Mouse (Mus musculus): ENCODE measurements around the gene Glrp1. TPM values are rescaled to one million over a fixed set of nuclear protein-coding genes. Genes with fewer than 3 reads are reported as not detected.
A peak's percentile ranks its signal among the peaks of the same experiment; 100 is the strongest.

Glrp1 gene
- polyA plus RNA-seq, 1 experiment: 0.08 TPM

DNA sequence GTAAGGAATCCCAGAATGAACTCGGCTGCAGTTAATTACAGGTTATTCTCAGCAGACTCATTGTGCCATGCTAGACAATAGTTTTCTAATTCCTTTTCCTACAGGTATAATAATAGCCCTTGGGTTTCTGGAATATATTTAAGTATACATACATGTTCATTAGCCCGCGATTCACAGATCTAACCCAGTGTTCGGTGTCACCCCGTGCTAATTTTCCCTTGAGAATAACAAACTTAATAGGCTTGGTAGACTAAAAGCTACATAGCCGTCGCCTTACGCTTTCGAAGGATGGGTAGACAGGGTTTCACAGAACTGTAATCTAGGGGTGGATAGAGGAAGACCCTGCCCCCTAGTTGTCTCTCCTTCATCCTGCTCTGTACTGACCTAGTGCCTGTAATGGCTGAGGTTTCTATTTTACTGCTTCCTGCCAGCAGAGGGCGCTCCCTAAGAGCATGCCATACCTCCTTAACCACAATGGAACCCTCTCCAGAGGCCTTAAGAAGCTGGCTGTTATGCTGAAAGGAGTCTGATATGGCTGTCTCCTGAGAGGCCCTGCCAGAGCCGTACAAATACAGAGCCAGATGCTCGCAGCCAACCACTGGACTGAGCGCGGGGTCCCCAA, 53.3 kb downstream of the Glrp1 start:
- Histone ChIP-seq H3K27ac (ENCODE audit: insufficient read depth, low read length) (no peak overlapping the region), H3K4me1 (ENCODE audit: control insufficient read depth, insufficient read depth, low read length) (no peaks in the 10 kb centered on the region), H3K4me3 (ENCODE audit: insufficient read depth, low read length) (no peak overlapping the region)
- TF ChIP-seq POLR2A (IDR thresholded peaks at IDR 0.05; ENCODE audit: extremely low read depth, insufficient read depth, low read length) (no peak), CTCF (IDR thresholded peaks at IDR 0.05; ENCODE audit: extremely low read depth, insufficient read depth, low read length) (peak; percentile 73)

DNA sequence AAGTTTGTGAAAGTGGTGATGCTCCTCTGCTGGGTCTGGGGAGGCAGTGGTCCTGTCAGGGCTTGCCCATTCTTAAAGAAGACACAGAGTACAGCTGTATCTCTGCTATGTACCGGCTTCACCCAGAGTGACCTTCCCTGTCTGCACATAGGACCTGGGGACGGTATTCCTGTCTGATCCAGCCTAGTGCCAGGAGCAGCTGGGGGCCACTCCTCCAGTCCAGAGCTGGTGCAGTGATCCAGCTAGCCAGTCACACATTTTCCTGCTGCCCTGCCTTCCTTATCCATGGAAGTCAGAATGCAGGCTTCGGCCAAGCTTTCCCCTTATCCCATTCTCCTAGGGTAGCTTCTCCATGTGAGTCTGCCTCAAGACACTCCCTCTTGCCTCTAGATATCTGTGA, 54.1 kb downstream of the Glrp1 start:
- Histone ChIP-seq H3K4me1 (ENCODE audit: control insufficient read depth, insufficient read depth, low read length) (no peaks in the 10 kb centered on the region), H3K4me3 (ENCODE audit: insufficient read depth, low read length) (no peak overlapping the region), H3K27ac (ENCODE audit: insufficient read depth, low read length) (no peak overlapping the region)
- no peak for TF ChIP-seq POLR2A (IDR thresholded peaks at IDR 0.05; ENCODE audit: extremely low read depth, insufficient read depth, low read length)
- TF ChIP-seq CTCF (IDR thresholded peaks at IDR 0.05; ENCODE audit: extremely low read depth, insufficient read depth, low read length): no peak

DNA sequence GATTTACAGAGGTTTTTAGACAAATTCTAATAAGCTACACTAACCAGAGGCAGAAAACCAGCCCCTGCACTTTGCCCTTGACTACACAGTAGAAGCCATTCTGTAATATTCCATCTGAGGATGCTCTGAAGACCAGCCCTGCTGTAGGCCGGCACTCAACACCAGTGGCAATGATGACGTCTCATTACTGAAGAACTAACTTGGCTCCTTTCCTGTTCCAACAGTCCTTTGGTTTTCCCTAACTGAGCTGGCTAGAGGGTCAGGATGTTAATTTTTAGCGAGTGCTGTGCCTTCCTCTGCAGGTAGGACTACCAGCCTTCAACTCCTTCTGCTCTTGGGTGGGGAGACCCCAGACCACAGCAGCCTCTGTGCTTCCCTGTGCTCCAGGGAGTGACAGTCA, 55.2 kb downstream of the Glrp1 start:
- H3K4me3 ChIP-seq (ENCODE audit: insufficient read depth, low read length): no peak overlapping the region
- TF ChIP-seq CTCF (IDR thresholded peaks at IDR 0.05; ENCODE audit: extremely low read depth, insufficient read depth, low read length) (no peak), POLR2A (IDR thresholded peaks at IDR 0.05; ENCODE audit: extremely low read depth, insufficient read depth, low read length) (no peak)
- H3K4me1 ChIP-seq (ENCODE audit: control insufficient read depth, insufficient read depth, low read length): no peaks in the 10 kb centered on the region
- H3K27ac ChIP-seq (ENCODE audit: insufficient read depth, low read length): no peak overlapping the region

- TF ChIP-seq POLR2A (IDR thresholded peaks at IDR 0.05; ENCODE audit: extremely low read depth, insufficient read depth, low read length) (no peak), CTCF (IDR thresholded peaks at IDR 0.05; ENCODE audit: extremely low read depth, insufficient read depth, low read length) (no peak)
- Histone ChIP-seq H3K27ac (ENCODE audit: insufficient read depth, low read length) (no peak overlapping the region), H3K4me3 (ENCODE audit: insufficient read depth, low read length) (no peak overlapping the region), H3K4me1 (ENCODE audit: control insufficient read depth, insufficient read depth, low read length) (no peaks in the 10 kb centered on the region)
Measured at GRCm38 (mm10) chr1:88452198-88452597, 57.7 kb downstream of the Glrp1 start.

DNA sequence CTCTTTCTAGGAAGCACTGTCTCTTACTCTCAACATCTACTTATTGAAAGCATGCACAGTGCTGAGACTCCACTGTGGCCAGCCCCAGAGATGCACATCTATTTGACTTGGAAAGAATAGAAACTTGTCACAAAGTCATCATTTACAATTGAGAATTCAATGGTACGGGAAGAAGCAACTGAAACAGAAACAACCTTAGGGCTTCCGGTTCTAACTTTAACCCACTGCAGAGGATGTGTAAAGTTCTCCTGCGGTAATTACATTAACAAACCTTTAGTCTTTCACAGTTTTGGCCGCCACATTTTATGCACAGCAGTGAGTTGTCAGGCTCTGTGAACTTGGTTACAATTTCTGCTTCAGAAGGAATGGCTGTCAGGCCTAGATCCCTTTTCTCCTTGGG, 59.2 kb downstream of the Glrp1 start:
- TF ChIP-seq CTCF (IDR thresholded peaks at IDR 0.05; ENCODE audit: extremely low read depth, insufficient read depth, low read length) (no peak), POLR2A (IDR thresholded peaks at IDR 0.05; ENCODE audit: extremely low read depth, insufficient read depth, low read length) (no peak)
- Histone ChIP-seq H3K4me1 (ENCODE audit: control insufficient read depth, insufficient read depth, low read length) (no peaks in the 10 kb centered on the region), H3K4me3 (ENCODE audit: insufficient read depth, low read length) (no peak overlapping the region), H3K27ac (ENCODE audit: insufficient read depth, low read length) (no peak overlapping the region)

Other genes starting within 250 kb of the Glrp1 start
- gene Hjurp, start 232.4 kb downstream of the Glrp1 start, polyA plus RNA-seq (2012; rRNA removed): 60.9 and 61.0 TPM in 2 replicates
- 0.02 and 0.04 TPM in 2 replicates for gene Trpm8, start 232.4 kb downstream of the Glrp1 start, polyA plus RNA-seq (2012; rRNA removed)
- 0.26 and 0.56 TPM in 2 replicates for gene Spp2, start 103.1 kb downstream of the Glrp1 start, polyA plus RNA-seq (2012; rRNA removed)
- gene Arl4c, start 192.2 kb upstream of the Glrp1 start, polyA plus RNA-seq (2012; rRNA removed): 26.5 and 26.6 TPM in 2 replicates

Data from cortical plate, adult 2 months (tissue).